Mouse (Mus musculus) urinary bladder, postnatal 36 days (tissue): ENCODE results near the gene Cdh1.
A peak's percentile ranks its signal among the peaks of the same experiment; 100 is the strongest.
"Not testable (repeated sequence)": the region's sequence is repeated elsewhere in the genome, so short reads cannot be mapped to it uniquely, and the experiment has no call there.

ENCODE experiments used
- DNase-seq, 2 experiments: peaks; one replicate each; pipeline ENCODE4 v3.0.0; 2022; ENCODE audit warnings: low spot score in 2 of 2, mixed read lengths in 1 of 2

The Cdh1 gene

GRCm38 (mm10) chr8:106592458-106592857 lies 10.7 kb upstream of the Cdh1 start:
- no peak for DNase-seq

GRCm38 (mm10) chr8:106595623-106596022 lies 7.5 kb upstream of the Cdh1 start:
- not testable (repeated sequence) for DNase-seq

- DNase-seq = no peak
Measured at GRCm38 (mm10) chr8:106597067-106597466, 6.1 kb upstream of the Cdh1 start.

GRCm38 (mm10) chr8:106599265-106599979 lies 3.7 kb upstream of the Cdh1 start:
- no peak for DNase-seq

GRCm38 (mm10) chr8:106603933-106604332 lies 782 bp downstream of the Cdh1 start:
- no peak for DNase-seq

- DNase-seq = no peak
Measured at GRCm38 (mm10) chr8:106605657-106606056, 2.5 kb downstream of the Cdh1 start.

GRCm38 (mm10) chr8:106606121-106606520 lies 3.0 kb downstream of the Cdh1 start:
- DNase-seq = no peak

GRCm38 (mm10) chr8:106606601-106607145 lies 3.5 kb downstream of the Cdh1 start:
- DNase-seq = no peak

GRCm38 (mm10) chr8:106607783-106608182 lies 4.6 kb downstream of the Cdh1 start:
- not testable (repeated sequence) for DNase-seq

GRCm38 (mm10) chr8:106608425-106608824 lies 5.3 kb downstream of the Cdh1 start:
- no peak for DNase-seq

- DNase-seq = no peak
Measured at GRCm38 (mm10) chr8:106609076-106609903, 6.1 kb downstream of the Cdh1 start.

- DNase-seq = peak; percentile 41 to 57
Measured at GRCm38 (mm10) chr8:106610958-106611640, 7.9 kb downstream of the Cdh1 start.

- no peak for DNase-seq
Measured at GRCm38 (mm10) chr8:106612047-106612446, 8.9 kb downstream of the Cdh1 start.

GRCm38 (mm10) chr8:106614704-106615103 lies 11.6 kb downstream of the Cdh1 start:
- DNase-seq = no peak

GRCm38 (mm10) chr8:106615661-106616299 lies 12.6 kb downstream of the Cdh1 start:
- DNase-seq = peak in 1 of 2 experiments; percentile 24

- no peak for DNase-seq
Measured at GRCm38 (mm10) chr8:106616679-106617078, 13.5 kb downstream of the Cdh1 start.

GRCm38 (mm10) chr8:106617196-106617595 lies 14.0 kb downstream of the Cdh1 start:
- DNase-seq = no peak

GRCm38 (mm10) chr8:106617865-106618264 lies 14.7 kb downstream of the Cdh1 start:
- no peak for DNase-seq

GRCm38 (mm10) chr8:106618324-106618723 lies 15.2 kb downstream of the Cdh1 start:
- no peak for DNase-seq

GRCm38 (mm10) chr8:106619549-106620245 lies 16.5 kb downstream of the Cdh1 start:
- peak; percentile 54 to 61 for DNase-seq

- no peak for DNase-seq
Measured at GRCm38 (mm10) chr8:106620488-106620887, 17.3 kb downstream of the Cdh1 start.
